Mouse (Mus musculus) stomach, postnatal 0 days (tissue): ENCODE data around the gene Galnt11. TPM values are rescaled to one million over a fixed set of nuclear protein-coding genes. Genes with fewer than 3 reads are reported as not detected.
"Not testable (repeated sequence)": the region's sequence is repeated elsewhere in the genome, so short reads cannot be mapped to it uniquely, and the experiment has no call there.

Experiments used
- ATAC-seq: fragments of 200-750 bp; cut with Nextera tagmentation; 2 replicates; pipeline ENCODE4 v1.8.0; 2017; ENCODE audit not compliant: low FRiP score, low TSS enrichment
- DNase-seq: peaks from one replicate; pipeline ENCODE4 v3.0.0-alpha.2; 2016; ENCODE audit warnings: low spot score
- H3K27ac ChIP-seq: fragments of 300-500 bp; sonication (generic); replicated peaks from 2 replicates; pipeline ENCODE4 v1.5.1; 2014; ENCODE audit warnings: mild to moderate bottlenecking, control low read depth
- H3K27me3 ChIP-seq: fragments of 300-500 bp; sonication (generic); 2 replicates; pipeline ENCODE4 v1.6.1; 2014; ENCODE audit warnings: low read length; ENCODE audit not compliant: control insufficient read depth, insufficient read depth
- H3K36me3 ChIP-seq: fragments of 300-500 bp; sonication (generic); 2 replicates; pipeline ENCODE4 v1.6.1; 2014; ENCODE audit warnings: low read length, mixed read lengths; ENCODE audit not compliant: control insufficient read depth, insufficient read depth
- H3K4me1 ChIP-seq: fragments of 300-500 bp; sonication (generic); replicated peaks from 2 replicates; pipeline ENCODE4 v1.6.1; 2014; ENCODE audit warnings: antibody characterized with exemption; ENCODE audit not compliant: control insufficient read depth, insufficient read depth
- H3K4me2 ChIP-seq: fragments of 300-500 bp; sonication (generic); replicated peaks from 2 replicates; pipeline ENCODE4 v1.6.1; 2014; ENCODE audit warnings: low read depth, mild to moderate bottlenecking, control low read depth, moderate library complexity
- H3K4me3 ChIP-seq: fragments of 300-500 bp; sonication (generic); 2 replicates; pipeline ENCODE4 v1.5.1; 2014; ENCODE audit warnings: low read depth, low read length, control low read depth
- H3K9ac ChIP-seq: fragments of 300-500 bp; sonication (generic); 2 replicates; pipeline ENCODE4 v1.6.1; 2014; ENCODE audit warnings: mild to moderate bottlenecking, low read length, control low read depth, mixed read lengths
- H3K9me3 ChIP-seq: fragments of 300-500 bp; sonication (generic); 2 replicates; pipeline ENCODE4 v1.6.1; 2016; ENCODE audit warnings: low read length; ENCODE audit not compliant: control insufficient read depth
- CTCF ChIP-seq: IDR thresholded peaks from 2 replicates; pipeline ENCODE4 v1.5.1; 2016; ENCODE audit warnings: antibody characterized with exemption, low read depth, mild to moderate bottlenecking, moderate library complexity
- EP300 ChIP-seq: optimal IDR thresholded peaks from 2 replicates; pipeline ENCODE3; 2016; ENCODE audit warnings: antibody characterized with exemption
- WGBS: fragments of 180-500 bp; shearing (Covaris S2); extraction: QIAGEN DNeasy Blood & Tissue Kit; methylation state at CpG from one replicate; pipeline ENCODE4 v1.1.7; 2014; 5-methylcytosine and 5-hydroxymethylcytosine counted together
- polyA plus RNA-seq: library from polyadenylated mRNA; unstranded; fragments of >200 nt; fragmentation: Nextera tagmentation; extraction: Ambion mirVana; gene quantifications from 2 replicates; pipeline ENCODE4 v1.2.1, GENCODE M21; 2015

The Galnt11 gene
- 24.2 and 24.7 TPM in 2 replicates for polyA plus RNA-seq

DNA sequence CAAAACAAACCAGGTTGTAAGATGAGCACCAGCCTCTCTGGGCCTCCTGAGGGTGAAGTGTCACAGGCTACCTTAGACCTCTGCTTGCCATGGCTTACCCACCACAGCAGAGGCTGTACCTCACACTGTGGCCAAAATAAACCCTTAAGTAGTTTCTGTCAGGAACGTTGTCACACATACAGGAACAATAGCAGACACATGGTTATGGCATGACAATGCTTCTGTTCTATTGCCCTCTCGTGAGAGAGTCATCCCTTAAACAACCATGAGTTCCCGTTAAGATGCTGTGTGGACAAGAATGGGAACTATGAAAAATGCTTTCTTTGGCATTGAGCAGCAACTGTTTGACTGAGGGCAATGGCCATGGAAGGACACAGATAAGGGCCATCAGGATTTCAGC is at the start of gene Galnt11:
TSS of gene Galnt11 (plus strand) at position 301 of the 400 bp plus-strand sequence.
- ATAC-seq (no peak), DNase-seq (no peak)
- Histone ChIP-seq H3K4me2 (peak within 1 kb of the TSS; percentile 65), H3K4me3 (peak within 1 kb of the TSS; percentile 71), H3K27me3 (no peaks in the 10 kb centered on the region), H3K9ac (peak within 1 kb of the TSS; percentile 85), H3K36me3 (no peaks in the 10 kb centered on the region), H3K9me3 (no peaks in the 10 kb centered on the region), H3K4me1 (no peaks in the 10 kb centered on the region), H3K27ac (peak within 1 kb of the TSS; percentile 94)
- TF ChIP-seq CTCF = no peak
- TF ChIP-seq EP300 = no peak
- 85% methylated on average over 3 of the region's 3 CpGs for WGBS

DNA sequence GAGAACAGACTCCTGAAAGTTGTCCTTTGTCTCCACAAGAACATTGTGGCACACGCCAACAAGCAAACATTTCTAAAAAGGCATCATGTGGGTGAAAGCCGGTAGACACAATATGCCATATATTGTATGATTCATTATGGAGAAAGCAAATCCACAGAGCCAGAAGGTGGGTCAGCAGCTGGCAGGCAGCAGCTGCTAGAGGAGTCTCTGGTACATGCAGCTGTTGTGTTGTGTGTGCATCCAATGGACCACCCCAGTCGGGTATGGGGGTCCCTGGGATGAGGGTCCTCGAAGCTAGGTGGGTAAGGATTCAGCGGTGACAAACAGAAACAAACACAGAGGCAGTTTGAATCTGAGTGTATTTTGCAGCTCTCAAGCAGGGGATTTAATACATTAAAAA is 43.8 kb upstream of the Galnt11 start:
- 89% methylated on average over 5 of the region's 5 CpGs for WGBS
- DNase-seq, H3K4me1 ChIP-seq, H3K36me3 ChIP-seq, H3K9me3 ChIP-seq, H3K9ac ChIP-seq, ATAC-seq, H3K4me2 ChIP-seq, H3K27me3 ChIP-seq, H3K4me3 ChIP-seq, H3K27ac ChIP-seq: not testable (repeated sequence)

DNA sequence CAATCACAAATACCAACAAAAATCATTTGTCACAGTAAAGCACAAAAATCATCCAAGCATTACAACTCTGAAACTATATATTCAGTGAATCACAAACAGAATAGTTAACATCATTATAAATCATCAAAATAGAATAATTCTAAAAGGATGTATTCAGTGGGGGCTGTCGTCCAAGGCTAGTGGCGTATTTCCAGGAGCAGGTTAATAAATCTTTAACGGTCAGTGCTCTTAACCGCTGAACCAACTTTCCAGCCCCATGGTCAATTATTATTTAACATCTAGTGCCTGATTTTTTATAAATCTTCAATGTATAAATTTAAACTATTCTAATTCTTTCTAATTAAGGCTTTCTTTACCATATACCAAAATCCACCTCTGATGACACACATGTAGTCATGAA is 43.2 kb upstream of the Galnt11 start:
- not testable (repeated sequence) for H3K27ac ChIP-seq, H3K4me3 ChIP-seq, H3K4me2 ChIP-seq, H3K9ac ChIP-seq, H3K27me3 ChIP-seq, H3K9me3 ChIP-seq, H3K36me3 ChIP-seq, DNase-seq, H3K4me1 ChIP-seq, ATAC-seq
- 68% methylated on average over 4 of the region's 4 CpGs for WGBS

DNA sequence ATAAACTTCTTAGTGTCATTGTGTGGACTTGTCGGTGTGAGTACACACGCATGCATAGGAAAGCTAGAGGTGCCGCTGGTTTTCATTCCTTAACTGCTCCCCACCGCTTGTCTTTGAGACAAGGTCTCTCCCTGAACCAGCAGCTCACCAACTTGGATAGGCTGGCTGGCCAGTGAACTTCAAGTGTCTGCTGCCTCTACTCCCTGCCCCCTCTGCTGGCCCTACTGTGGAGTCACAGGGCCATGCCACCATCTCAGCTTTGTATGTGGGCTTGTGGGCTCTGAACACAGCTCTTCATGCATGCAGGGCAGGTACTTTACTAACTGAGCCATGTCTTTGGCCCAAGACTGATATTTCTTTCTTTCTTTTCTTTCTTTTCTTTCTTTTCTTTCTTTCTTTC is 42.4 kb upstream of the Galnt11 start:
- H3K27ac ChIP-seq = no peak overlapping the region
- H3K27me3 ChIP-seq = no peaks in the 10 kb centered on the region
- no peaks in the 10 kb centered on the region for H3K36me3 ChIP-seq
- no peaks in the 10 kb centered on the region for H3K9me3 ChIP-seq
- H3K4me1 ChIP-seq = no peaks in the 10 kb centered on the region
- TF ChIP-seq CTCF (peak; percentile 44), EP300 (no peak)
- H3K9ac ChIP-seq = no peak overlapping the region
- no peak for ATAC-seq
- 97% methylated on average over 4 of the region's 4 CpGs for WGBS
- H3K4me2 ChIP-seq = no peak overlapping the region
- H3K4me3 ChIP-seq = no peak overlapping the region
- DNase-seq = no peak

DNA sequence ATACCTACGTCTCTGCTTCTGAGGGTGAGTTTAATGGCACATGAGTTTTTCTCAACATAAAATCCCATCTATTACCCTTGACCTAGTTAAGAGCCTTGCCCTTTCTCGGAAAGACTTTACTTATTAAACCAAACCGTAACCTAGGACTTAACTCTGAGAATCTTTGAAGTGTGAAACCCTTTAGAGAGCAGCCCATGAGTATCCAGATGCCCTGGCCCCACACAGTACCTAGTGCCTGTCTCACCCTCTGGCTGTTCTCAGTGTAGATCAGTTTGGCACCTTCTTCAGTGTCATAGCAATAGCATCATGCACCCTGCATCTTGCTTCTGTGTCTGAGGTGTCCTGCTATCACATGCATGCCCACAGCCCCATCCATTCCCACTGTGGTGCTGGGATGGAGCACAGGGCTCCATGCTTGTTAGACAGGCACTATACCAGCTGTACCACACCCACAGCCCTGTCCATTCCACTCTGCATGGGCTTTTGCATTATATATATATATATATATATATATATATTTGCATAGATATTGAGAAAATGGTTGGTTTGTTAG is 41.7 kb upstream of the Galnt11 start:
- Histone ChIP-seq H3K4me3 (no peak overlapping the region), H3K9me3 (no peaks in the 10 kb centered on the region), H3K27ac (no peak overlapping the region), H3K4me2 (no peak overlapping the region), H3K4me1 (no peaks in the 10 kb centered on the region), H3K36me3 (no peaks in the 10 kb centered on the region), H3K27me3 (no peaks in the 10 kb centered on the region), H3K9ac (no peak overlapping the region)
- TF ChIP-seq CTCF = no peak
- TF ChIP-seq EP300 = no peak
- DNase-seq = no peak
- WGBS = 86% methylated on average over 3 of the region's 3 CpGs
- ATAC-seq = no peak

- no peak within 1 kb of the TSS for H3K4me2 ChIP-seq
- TF ChIP-seq CTCF (no peak), EP300 (no peak)
- H3K4me1 ChIP-seq = no peaks in the 10 kb centered on the region
- H3K9ac ChIP-seq = no peak within 1 kb of the TSS
- H3K27me3 ChIP-seq = no peaks in the 10 kb centered on the region
- 83% methylated on average over 1 of the region's 1 CpGs for WGBS
- DNase-seq = no peak
- H3K36me3 ChIP-seq = no peaks in the 10 kb centered on the region
- no peak within 1 kb of the TSS for H3K4me3 ChIP-seq
- no peaks in the 10 kb centered on the region for H3K9me3 ChIP-seq
- no peak for ATAC-seq
- no peak within 1 kb of the TSS for H3K27ac ChIP-seq
Measured at GRCm38 (mm10) chr5:25181004-25181531, 40.6 kb upstream of the Galnt11 start, which contains the start of gene Galntl5. Gene Galntl5 (plus strand): TSS chr5:25181460.
